Mouse (Mus musculus): Measurements from ENCODE around the gene Cep164. TPM values are rescaled to one million over a fixed set of nuclear protein-coding genes. Genes with fewer than 3 reads are reported as not detected.

Gene Cep164
- polyA plus RNA-seq, 1 experiment from 2014 or later = 17.5 TPM

DNA sequence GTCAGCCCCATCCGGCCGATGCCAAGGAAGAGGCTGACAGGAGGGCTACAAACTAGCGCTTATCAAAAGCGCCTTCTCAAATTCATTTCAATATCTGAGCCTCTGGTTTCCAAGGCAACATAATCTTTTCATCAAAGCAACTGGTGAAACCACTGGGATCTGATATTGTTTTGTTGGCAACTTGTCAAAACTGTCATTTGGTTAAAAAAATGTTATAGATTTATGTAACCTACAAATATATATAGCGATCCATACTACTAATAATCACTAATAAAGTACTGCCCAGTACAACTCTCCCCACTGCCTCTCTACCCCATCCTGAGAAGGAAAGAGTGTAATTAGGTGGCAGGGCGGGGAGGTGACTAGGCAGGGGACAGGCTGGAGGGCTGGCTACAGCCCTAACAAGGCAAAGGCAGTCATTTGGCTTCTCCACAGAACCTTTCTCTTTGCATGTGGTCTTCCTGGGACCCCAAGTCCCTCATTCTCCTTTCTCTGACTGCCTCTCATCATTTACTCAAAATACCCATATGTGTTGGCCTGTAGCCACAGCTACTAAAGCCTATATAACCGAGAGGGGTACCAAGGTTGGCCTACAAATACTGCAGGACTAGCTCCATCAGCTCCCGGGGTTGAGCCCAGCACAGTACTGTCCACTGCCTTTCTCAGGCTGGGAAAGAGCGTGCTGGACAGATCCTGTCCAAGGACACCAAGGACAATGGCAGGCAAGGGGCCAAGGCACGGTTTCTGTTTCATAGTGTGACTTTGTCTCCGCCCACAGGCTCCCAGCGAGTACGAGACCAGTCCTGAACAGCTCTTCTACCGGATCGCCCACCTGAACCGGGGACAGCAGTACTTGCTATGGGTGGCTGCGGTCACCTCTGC lies 88.5 kb downstream of the Cep164 start:
- ATAC-seq (replicated peaks; ENCODE audit: low FRiP score) (no peak), DNase-seq (ENCODE audit: low spot score) (no peak)
- Histone ChIP-seq H3K9me3 (ENCODE audit: control insufficient read depth, low read length) (no peaks in the 10 kb centered on the region), H3K4me2 (ENCODE audit: low read depth, low read length, severe bottlenecking) (no peak overlapping the region), H3K9ac (ENCODE audit: low read length) (no peak overlapping the region; the same call in 1 of the 2 replicates), H3K27me3 (ENCODE audit: control insufficient read depth, insufficient read depth, low read length) (no peaks in the 10 kb centered on the region), H3K27ac (ENCODE audit: low read depth, low read length) (no peak overlapping the region), H3K36me3 (ENCODE audit: control insufficient read depth, insufficient read depth, low read length) (no peaks in the 10 kb centered on the region), H3K4me1 (replicated peaks; ENCODE audit: control insufficient read depth, insufficient read depth, low read length) (0 out of 2 replicates have a peak, but pooled peaks cover 2% of the 10 kb centered on the region), H3K4me3 (ENCODE audit: low read depth, low read length) (no peak overlapping the region)
- 68% methylated on average over 17 of the region's 17 CpGs for WGBS

DNA sequence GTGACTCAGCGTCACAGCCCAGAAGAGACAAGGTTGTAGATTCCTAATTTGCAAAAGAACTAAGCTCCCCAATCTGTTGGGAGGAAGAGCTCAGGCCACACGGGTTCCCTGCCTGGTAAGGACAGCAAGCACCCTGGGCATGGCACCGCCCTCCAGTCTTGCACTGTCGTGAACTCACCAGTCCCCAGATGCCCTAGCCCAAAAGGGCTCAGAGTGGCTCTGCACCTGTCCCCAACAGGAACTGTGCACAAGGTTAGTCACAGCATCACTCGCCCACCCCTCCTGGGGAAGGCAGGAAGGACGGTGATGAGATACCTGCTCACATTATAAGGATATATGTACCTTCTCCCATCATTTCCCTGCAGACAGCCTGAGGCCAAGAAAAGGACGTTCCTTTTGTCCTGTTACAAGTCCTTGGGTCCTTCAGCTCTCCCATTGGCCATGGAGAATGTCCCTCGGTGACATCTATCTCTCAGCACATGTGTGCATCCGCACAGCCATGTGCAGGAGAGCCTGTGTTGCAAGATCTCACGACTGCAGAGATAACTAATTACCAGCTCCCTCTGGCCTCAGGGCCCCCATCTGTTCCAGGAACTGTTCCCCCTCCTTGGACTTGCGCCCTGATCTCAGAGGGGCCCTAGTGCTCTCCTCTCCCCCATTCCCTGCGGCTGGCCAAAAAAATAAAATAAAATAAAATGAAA lies 89.3 kb downstream of the Cep164 start:
- DNase-seq (ENCODE audit: low spot score) (no peak), ATAC-seq (replicated peaks; ENCODE audit: low FRiP score) (no peak)
- Histone ChIP-seq H3K9ac (ENCODE audit: low read length) (no peak overlapping the region), H3K4me1 (replicated peaks; ENCODE audit: control insufficient read depth, insufficient read depth, low read length) (0 out of 2 replicates have a peak, but pooled peaks cover 2% of the 10 kb centered on the region), H3K27me3 (ENCODE audit: control insufficient read depth, insufficient read depth, low read length) (no peaks in the 10 kb centered on the region), H3K36me3 (ENCODE audit: control insufficient read depth, insufficient read depth, low read length) (no peaks in the 10 kb centered on the region), H3K4me3 (ENCODE audit: low read depth, low read length) (no peak overlapping the region), H3K9me3 (ENCODE audit: control insufficient read depth, low read length) (no peaks in the 10 kb centered on the region), H3K27ac (ENCODE audit: low read depth, low read length) (no peak overlapping the region; the same call in 1 of the 2 replicates), H3K4me2 (ENCODE audit: low read depth, low read length, severe bottlenecking) (no peak overlapping the region)
- 75% methylated on average over 12 of the region's 12 CpGs for WGBS

DNA sequence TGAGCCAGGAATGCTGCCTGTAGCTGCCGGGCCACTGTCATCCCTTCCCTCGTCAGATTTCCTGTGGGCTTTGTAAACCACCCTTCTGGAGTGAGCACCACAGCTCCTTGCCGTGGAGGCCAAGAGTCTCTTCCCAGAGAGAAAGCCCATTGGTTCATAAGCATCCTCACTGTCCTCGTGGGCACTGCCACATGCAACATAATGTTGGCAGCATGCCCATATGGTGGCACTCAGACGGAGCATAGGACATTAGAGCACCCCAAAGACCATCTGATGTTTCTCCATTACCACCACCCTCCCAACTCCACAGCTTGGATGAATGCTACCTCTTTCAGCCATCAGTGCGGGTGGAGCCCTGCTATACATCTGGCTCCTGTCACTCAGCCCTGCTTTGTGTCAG lies 95.2 kb downstream of the Cep164 start:
- H3K4me1 ChIP-seq (replicated peaks; ENCODE audit: control insufficient read depth, insufficient read depth, low read length) = no peaks in the 10 kb centered on the region
- H3K9ac ChIP-seq (ENCODE audit: low read length) = no peak overlapping the region
- no peak overlapping the region for H3K27ac ChIP-seq (ENCODE audit: low read depth, low read length)
- no peaks in the 10 kb centered on the region for H3K36me3 ChIP-seq (ENCODE audit: control insufficient read depth, insufficient read depth, low read length)
- ATAC-seq (replicated peaks; ENCODE audit: low FRiP score) (no peak), DNase-seq (ENCODE audit: low spot score) (no peak)
- no peak overlapping the region for H3K4me2 ChIP-seq (ENCODE audit: low read depth, low read length, severe bottlenecking)
- H3K27me3 ChIP-seq (ENCODE audit: control insufficient read depth, insufficient read depth, low read length) = no peaks in the 10 kb centered on the region
- H3K4me3 ChIP-seq (ENCODE audit: low read depth, low read length) = no peak overlapping the region
- H3K9me3 ChIP-seq (ENCODE audit: control insufficient read depth, low read length) = no peaks in the 10 kb centered on the region
- WGBS = 84% methylated on average over 6 of the region's 6 CpGs

DNA sequence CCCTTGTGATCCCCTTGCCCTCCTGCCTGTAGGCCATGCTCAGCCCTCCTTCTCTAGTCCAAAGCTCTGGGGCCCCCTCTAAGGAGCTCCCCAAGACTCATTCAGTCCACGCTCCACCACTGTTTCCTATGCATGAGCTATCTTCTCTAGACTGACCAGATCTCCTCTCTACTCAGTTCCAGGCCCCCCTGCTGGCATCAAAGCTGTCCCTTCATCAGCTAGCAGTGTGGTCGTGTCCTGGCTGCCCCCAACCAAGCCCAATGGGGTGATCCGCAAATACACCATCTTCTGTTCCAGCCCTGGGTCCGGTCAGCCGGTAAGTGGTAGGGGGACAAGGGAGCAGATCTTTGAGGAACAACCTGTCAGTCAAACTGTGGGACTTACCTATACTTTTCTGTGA lies 96.6 kb downstream of the Cep164 start:
- H3K36me3 ChIP-seq (ENCODE audit: control insufficient read depth, insufficient read depth, low read length) = no peaks in the 10 kb centered on the region
- no peaks in the 10 kb centered on the region for H3K9me3 ChIP-seq (ENCODE audit: control insufficient read depth, low read length)
- no peak overlapping the region for H3K4me2 ChIP-seq (ENCODE audit: low read depth, low read length, severe bottlenecking)
- H3K9ac ChIP-seq (ENCODE audit: low read length) = no peak overlapping the region
- H3K27ac ChIP-seq (ENCODE audit: low read depth, low read length) = no peak overlapping the region
- no peak overlapping the region for H3K4me3 ChIP-seq (ENCODE audit: low read depth, low read length)
- 87% methylated on average over 5 of the region's 5 CpGs for WGBS
- DNase-seq (ENCODE audit: low spot score) = no peak
- no peaks in the 10 kb centered on the region for H3K4me1 ChIP-seq (replicated peaks; ENCODE audit: control insufficient read depth, insufficient read depth, low read length)
- ATAC-seq (replicated peaks; ENCODE audit: low FRiP score) = no peak
- H3K27me3 ChIP-seq (ENCODE audit: control insufficient read depth, insufficient read depth, low read length) = no peaks in the 10 kb centered on the region

DNA sequence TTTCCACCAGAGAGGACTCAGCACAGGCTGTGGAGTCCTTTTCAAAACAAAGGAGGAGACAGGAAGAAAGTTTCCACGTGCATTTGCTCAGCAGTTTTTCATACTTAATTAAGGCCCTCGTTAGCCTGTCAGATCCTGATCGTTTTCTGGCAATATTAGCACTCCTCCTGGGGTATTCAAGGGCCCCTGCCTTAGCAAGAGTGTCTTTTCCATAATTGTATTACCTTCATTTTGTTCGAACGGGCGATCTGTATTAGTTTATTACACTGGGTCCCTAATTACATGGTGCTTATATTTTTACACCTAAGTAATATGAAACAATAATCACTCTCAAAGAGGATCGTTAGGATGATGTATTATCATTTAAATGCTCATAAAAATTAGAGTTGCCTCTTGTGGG lies 108.5 kb downstream of the Cep164 start:
- Histone ChIP-seq H3K4me3 (ENCODE audit: low read depth, low read length) (no peak overlapping the region), H3K27me3 (ENCODE audit: control insufficient read depth, insufficient read depth, low read length) (no peaks in the 10 kb centered on the region), H3K9me3 (ENCODE audit: control insufficient read depth, low read length) (no peaks in the 10 kb centered on the region), H3K4me1 (replicated peaks; ENCODE audit: control insufficient read depth, insufficient read depth, low read length) (no peaks in the 10 kb centered on the region), H3K4me2 (ENCODE audit: low read depth, low read length, severe bottlenecking) (no peak overlapping the region), H3K36me3 (ENCODE audit: control insufficient read depth, insufficient read depth, low read length) (no peaks in the 10 kb centered on the region), H3K27ac (ENCODE audit: low read depth, low read length) (no peak overlapping the region), H3K9ac (ENCODE audit: low read length) (no peak overlapping the region)
- DNase-seq (ENCODE audit: low spot score) = no peak
- WGBS = 46% methylated on average over 7 of the region's 7 CpGs
- ATAC-seq (replicated peaks; ENCODE audit: low FRiP score) = no peak

Other genes starting within 250 kb of the Cep164 start
- 29.8 and 30.7 TPM in 2 replicates for gene Bace1, start 9.9 kb upstream of the Cep164 start, polyA plus RNA-seq (2014; fragmentation: Nextera tagmentation; extraction: Ambion mirVana)
- 17.9 and 18.8 TPM in 2 replicates for gene Pcsk7, start 77.8 kb upstream of the Cep164 start, polyA plus RNA-seq (2014; fragmentation: Nextera tagmentation; extraction: Ambion mirVana)
- 80.6 and 90.6 TPM in 2 replicates for gene Rnf214, start 78.2 kb upstream of the Cep164 start, polyA plus RNA-seq (2014; fragmentation: Nextera tagmentation; extraction: Ambion mirVana)
- gene Tagln, start 107.4 kb upstream of the Cep164 start, polyA plus RNA-seq (2014; fragmentation: Nextera tagmentation; extraction: Ambion mirVana) = 22.0 and 26.5 TPM in 2 replicates
- 21.2 and 28.5 TPM in 2 replicates for gene Sidt2, start 126.6 kb upstream of the Cep164 start, polyA plus RNA-seq (2014; fragmentation: Nextera tagmentation; extraction: Ambion mirVana)
- 274 and 277 TPM in 2 replicates for gene Pafah1b2, start 184.0 kb upstream of the Cep164 start, polyA plus RNA-seq (2014; fragmentation: Nextera tagmentation; extraction: Ambion mirVana)
- 11.3 TPM in 2 replicates for gene Sik3, start 184.1 kb upstream of the Cep164 start, polyA plus RNA-seq (2014; fragmentation: Nextera tagmentation; extraction: Ambion mirVana)